Mouse (Mus musculus): ENCODE data around the gene Thap12. TPM values are rescaled to one million over a fixed set of nuclear protein-coding genes. Genes with fewer than 3 reads are reported as not detected.

Gene Thap12
- total RNA-seq, 2 experiments from 2014 or later = 75.0 to 79.8 TPM

DNA sequence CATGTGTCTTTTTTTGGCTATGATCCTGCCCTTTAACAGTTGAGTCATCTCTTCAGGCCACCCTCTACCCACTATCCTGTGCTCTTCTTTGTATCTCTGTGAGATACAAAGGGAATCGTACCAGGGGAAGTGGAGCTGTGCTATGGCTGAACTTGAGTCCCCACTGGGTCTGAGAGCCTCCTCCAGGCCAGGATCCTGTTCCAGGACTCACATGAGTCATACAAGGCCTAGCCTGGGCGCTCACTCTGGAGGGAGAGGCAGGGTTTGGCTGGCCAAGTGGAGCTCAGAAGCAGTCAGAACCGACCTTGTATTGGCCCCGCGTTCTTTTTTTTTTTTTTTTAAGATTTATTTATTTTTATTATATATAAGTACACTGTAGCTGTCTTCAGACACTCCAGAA lies 57.2 kb downstream of the Thap12 start:
- no peak for DNase-seq

GRCm38 (mm10) chr7:98763911-98764310 lies 61.0 kb downstream of the Thap12 start:
- DNase-seq = no peak

- DNase-seq = no peak
Observed at GRCm38 (mm10) chr7:98767261-98767660, 64.4 kb downstream of the Thap12 start.

Other genes with a start within 250 kb of the Thap12 start
- gene Lrrc32, start 213.8 kb upstream of the Thap12 start, total RNA-seq (2021) = 10 to 100 TPM; 17.3 to 18.6 TPM
- 10 to 100 TPM; 34.2 to 35.8 TPM for gene Emsy, start 46.3 kb upstream of the Thap12 start, total RNA-seq (2021)
- gene Wnt11, start 132.0 kb downstream of the Thap12 start, total RNA-seq (2021) = 1 to 10 TPM; 4.4 to 5.7 TPM